13 mouse cellular contexts compared by ENCODE assay signal in genomic region chr11:54106676-54107075, GRCm38 (mm10). TPM values are rescaled to one million over a fixed set of nuclear protein-coding genes. Genes with fewer than 3 reads are reported as not detected.
DNase-seq lines count a peak whose midpoint lies in the region; ATAC-seq and TF ChIP-seq lines count a peak whose summit lies in the region.
"Had no signal": no experiment of that assay in that cellular context is flagged by ENCODE, and none has a peak within 500 bp of the region (broad histone marks: within the 10 kb centered on the region; RNA-seq: fewer than 3 reads in every experiment).

No protein-coding gene starts in this region.

- no peak for TF ChIP-seq CTCF in gastrocnemius, adult 2 months (IDR thresholded peaks at IDR 0.05)

- peaks cover 39% of the 10 kb centered on the region for H3K4me1 ChIP-seq in limb, embryonic 14.5 days (ENCODE audit: control insufficient read depth, insufficient read depth, low read length)

- H3K36me3 ChIP-seq in limb, embryonic 14.5 days (ENCODE audit: control insufficient read depth, insufficient read depth, low read length): peaks cover 16% of the 10 kb centered on the region
- H3K36me3 ChIP-seq: forebrain, embryonic 10.5 days had no signal

- peak overlapping the region; percentile 6; the same call in 1 of the 2 replicates for H3K4me3 ChIP-seq in gastrocnemius, adult 2 months
- no peak overlapping the region for H3K4me3 ChIP-seq in limb, embryonic 14.5 days (replicated peaks; ENCODE audit: low read length)
- H3K4me3 ChIP-seq: forebrain, embryonic 10.5 days had no signal

- no peaks in the 10 kb centered on the region for H3K27me3 ChIP-seq in limb, embryonic 14.5 days (ENCODE audit: control insufficient read depth, insufficient read depth, low read length)

- no peaks in the 10 kb centered on the region for H3K9me3 ChIP-seq in limb, embryonic 14.5 days (ENCODE audit: control insufficient read depth, low read length)
- H3K9me3 ChIP-seq: forebrain, embryonic 10.5 days had no signal

- TF ChIP-seq POLR2A in limb, embryonic 14.5 days (IDR thresholded peaks at IDR 0.05; ENCODE audit: borderline replicate concordance, extremely low read depth, insufficient read depth, insufficient read length): no peak

- H3K27ac ChIP-seq in gastrocnemius, adult 2 months: peak overlapping the region; percentile 73
- peak overlapping the region; percentile 71; the same call in 1 of the 2 replicates for H3K27ac ChIP-seq in limb, embryonic 14.5 days (replicated peaks; ENCODE audit: low read depth, low read length)
- H3K27ac ChIP-seq: forebrain, embryonic 10.5 days had no signal

- no peak overlapping the region for H3K4me2 ChIP-seq in limb, embryonic 14.5 days (replicated peaks; ENCODE audit: low read depth, low read length, severe bottlenecking)

- ATAC-seq in limb, embryonic 14.5 days (ENCODE audit: low FRiP score, low read depth): no peak
- ATAC-seq: midbrain, embryonic 16.5 days had no signal

- WGBS in limb, embryonic 14.5 days: 86% methylated on average over 3 of the region's 3 CpGs

- peak; percentile 54 for DNase-seq in gastrocnemius, adult 2 months
- no peak for DNase-seq in gastrocnemius, postnatal 36 days
- DNase-seq in kidney, adult 9 months: peak; percentile 88
- DNase-seq in kidney, postnatal 14 days: no peak
- DNase-seq in limb, embryonic 14.5 days (ENCODE audit: low spot score): no peak
- DNase-seq in lung, postnatal 4 days: peak; percentile 61 to 76
- DNase-seq in frontal cortex, postnatal 14 days (ENCODE audit: low spot score in 2 of 2): no peak
- no peak for DNase-seq in thymus, postnatal 14 days
- DNase-seq: liver had no signal

- intact Hi-C loops in gastrocnemius, adult 2 months (cut with DNase I): no loop called here
- intact Hi-C loops in gastrocnemius, postnatal 36 days (cut with DNase I): no loop called here

- H3K9ac ChIP-seq in limb, embryonic 14.5 days (ENCODE audit: low read depth, low read length, severe bottlenecking): no peak overlapping the region

RNA-seq across cellular contexts. Expression of gene P4ha2, which starts 6.8 kb away (rescaled TPM):
- 10 to 100 TPM; 27.2 to 46.2 TPM for total RNA-seq in gastrocnemius, adult 2 months (2021)
- 10 to 100 TPM; 23.3 to 31.7 TPM for total RNA-seq in gastrocnemius, postnatal 36 days (2021)
- 106 TPM in 2 replicates for polyA plus RNA-seq in limb, embryonic 14.5 days (2012; rRNA removed)
- polyA plus RNA-seq in limb, embryonic 14.5 days (2014; fragmentation: Nextera tagmentation; extraction: Ambion mirVana): 83.3 and 94.1 TPM in 2 replicates

RNA-seq across cellular contexts. Expression of gene Pdlim4, which starts 37.9 kb away (rescaled TPM):
- total RNA-seq in gastrocnemius, adult 2 months (2021): 1 to 10 TPM; 4.7 to 7.9 TPM
- total RNA-seq in gastrocnemius, postnatal 36 days (2021): 1 to 10 TPM; 6.5 TPM
- 115 and 157 TPM in 2 replicates for polyA plus RNA-seq in limb, embryonic 14.5 days (2012; rRNA removed)
- polyA plus RNA-seq in limb, embryonic 14.5 days (2014; fragmentation: Nextera tagmentation; extraction: Ambion mirVana): 129 and 141 TPM in 2 replicates
- total RNA-seq: megakaryocyte progenitor cell, adult 5-6 weeks; MEL had no signal

Comparison
In these comparisons a context has a peak if more than half of its experiments do, and no peak if none do; other contexts are left out.
1. DNase-seq: peak in gastrocnemius, adult 2 months (single experiment), kidney, adult 9 months (single experiment) and lung, postnatal 4 days (2 of 2); none in gastrocnemius, postnatal 36 days (0 of 2), kidney, postnatal 14 days (single experiment), limb, embryonic 14.5 days (single experiment), frontal cortex, postnatal 14 days (0 of 2) and thymus, postnatal 14 days (single experiment).